Mouse (Mus musculus) stomach, embryonic 16.5 days (tissue): ENCODE measurements around the gene Olfr679. TPM values are rescaled to one million over a fixed set of nuclear protein-coding genes. Genes with fewer than 3 reads are reported as not detected.
"Not testable (repeated sequence)": the region's sequence is repeated elsewhere in the genome, so short reads cannot be mapped to it uniquely, and the experiment has no call there.

ENCODE experiments used
- ATAC-seq: fragments of 200-750 bp; cut with Nextera tagmentation; 2 replicates; pipeline ENCODE4 v1.8.0; 2017; ENCODE audit warnings: moderate number of reproducible peaks, moderate TSS enrichment; ENCODE audit not compliant: insufficient read depth, low FRiP score
- H3K27ac ChIP-seq: fragments of 300-500 bp; sonication (generic); 2 replicates; pipeline ENCODE4 v1.5.1; 2014; ENCODE audit warnings: low read length
- H3K27me3 ChIP-seq: fragments of 300-500 bp; sonication (generic); 2 replicates; pipeline ENCODE4 v1.6.1; 2014; ENCODE audit warnings: low read length, control low read depth, mixed read lengths; ENCODE audit not compliant: control insufficient read depth, insufficient read depth
- H3K36me3 ChIP-seq: fragments of 300-500 bp; sonication (generic); 2 replicates; pipeline ENCODE4 v1.6.1; 2014; ENCODE audit warnings: low read length; ENCODE audit not compliant: control insufficient read depth, insufficient read depth
- H3K4me1 ChIP-seq: fragments of 300-500 bp; sonication (generic); 2 replicates; pipeline ENCODE4 v1.6.1; 2014; ENCODE audit warnings: low read length, control low read depth, mixed read lengths; ENCODE audit not compliant: control insufficient read depth, insufficient read depth
- H3K4me2 ChIP-seq: fragments of 300-500 bp; sonication (generic); 2 replicates; pipeline ENCODE4 v1.6.1; 2014; ENCODE audit warnings: low read depth, low read length, mixed read lengths
- H3K4me3 ChIP-seq: fragments of 300-500 bp; sonication (generic); replicated peaks from 2 replicates; pipeline ENCODE4 v1.5.1; 2014; ENCODE audit warnings: mild to moderate bottlenecking, low read length
- H3K9ac ChIP-seq: fragments of 300-500 bp; sonication (generic); 2 replicates; pipeline ENCODE4 v1.6.1; 2014; ENCODE audit warnings: low read length
- H3K9me3 ChIP-seq: fragments of 300-500 bp; sonication (generic); replicated peaks from 2 replicates; pipeline ENCODE4 v1.6.1; 2016; ENCODE audit warnings: low read length, control low read depth; ENCODE audit not compliant: control insufficient read depth
- WGBS: fragments of 180-500 bp; shearing (Covaris S2); extraction: QIAGEN DNeasy Blood & Tissue Kit; methylation state at CpG from one replicate; pipeline ENCODE4 v1.1.7; 2014; 5-methylcytosine and 5-hydroxymethylcytosine counted together
- polyA plus RNA-seq: library from polyadenylated mRNA; unstranded; fragments of >200 nt; fragmentation: Nextera tagmentation; extraction: Ambion mirVana; gene quantifications from 2 replicates; pipeline ENCODE4 v1.2.1, GENCODE M21; 2015

Olfr679 gene
- not detected in 2 replicates for polyA plus RNA-seq

- ATAC-seq: no peak
- Histone ChIP-seq H3K9ac (no peak within 1 kb of the TSS), H3K27ac (no peak within 1 kb of the TSS), H3K27me3 (no peaks in the 10 kb centered on the region), H3K4me1 (no peaks in the 10 kb centered on the region), H3K4me3 (no peak within 1 kb of the TSS), H3K36me3 (no peaks in the 10 kb centered on the region), H3K4me2 (no peak within 1 kb of the TSS), H3K9me3 (no peaks in the 10 kb centered on the region)
- 42% methylated on average over 1 of the region's 1 CpGs for WGBS
Observed at GRCm38 (mm10) chr7:105080905-105081304, at the start of gene Olfr679. TSS of gene Olfr679 (plus strand) at chr7:105081205.

DNA sequence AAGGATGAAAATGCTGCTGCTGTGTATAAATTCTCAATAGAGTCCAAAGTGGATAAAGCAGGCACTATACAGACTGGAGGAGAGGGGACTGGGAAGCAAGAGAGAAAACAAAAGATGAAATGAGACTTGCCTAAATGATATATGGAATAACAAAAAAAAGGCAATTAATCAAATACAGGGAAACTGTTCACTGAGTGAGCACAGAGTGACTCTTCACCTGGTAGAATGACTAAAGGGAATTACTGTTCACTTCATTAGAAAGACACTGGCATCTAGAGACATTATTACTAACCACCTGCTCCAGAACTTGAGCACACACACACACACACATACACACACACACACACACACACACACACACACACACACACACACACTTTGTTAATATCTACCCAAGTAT, 48.6 kb upstream of the Olfr679 start, which contains the start of gene Olfr676:
TSS of gene Olfr676 (plus strand) at position 301 of the 400 bp plus-strand sequence.
- Histone ChIP-seq H3K4me1 (no peaks in the 10 kb centered on the region), H3K27me3 (no peaks in the 10 kb centered on the region), H3K4me3 (no peak within 1 kb of the TSS), H3K4me2 (no peak within 1 kb of the TSS), H3K9me3 (no peaks in the 10 kb centered on the region), H3K36me3 (no peaks in the 10 kb centered on the region), H3K9ac (no peak within 1 kb of the TSS), H3K27ac (no peak within 1 kb of the TSS)
- no peak for ATAC-seq

GRCm38 (mm10) chr7:105033836-105034235, 47.2 kb upstream of the Olfr679 start:
- H3K36me3 ChIP-seq, H3K9me3 ChIP-seq, H3K27ac ChIP-seq, H3K4me1 ChIP-seq, H3K4me2 ChIP-seq, H3K27me3 ChIP-seq, H3K4me3 ChIP-seq, H3K9ac ChIP-seq, ATAC-seq: not testable (repeated sequence)
- 43% methylated on average over 5 of the region's 5 CpGs for WGBS

DNA sequence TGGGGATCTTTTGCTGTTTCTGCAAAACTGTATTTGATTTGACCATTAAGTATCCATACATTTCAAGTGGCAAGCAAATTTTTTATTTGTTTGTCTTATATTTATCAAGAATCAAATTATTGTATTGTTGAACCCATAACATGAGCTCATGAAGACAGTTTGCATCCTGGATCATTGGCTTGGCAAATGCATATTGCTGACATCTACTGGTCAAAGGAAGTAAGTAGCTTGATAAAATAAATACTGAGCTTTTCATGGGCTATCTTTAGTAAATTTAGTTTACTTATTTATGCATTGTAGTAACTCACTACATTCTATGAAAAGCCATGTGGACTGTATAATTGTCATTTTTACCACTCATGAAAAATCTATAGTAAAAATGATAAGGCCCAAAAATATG, 22.1 kb upstream of the Olfr679 start:
- Histone ChIP-seq H3K27ac (no peak overlapping the region), H3K9ac (no peak overlapping the region), H3K9me3 (no peaks in the 10 kb centered on the region), H3K4me3 (no peak overlapping the region), H3K27me3 (no peaks in the 10 kb centered on the region), H3K36me3 (no peaks in the 10 kb centered on the region), H3K4me1 (no peaks in the 10 kb centered on the region), H3K4me2 (no peak overlapping the region)
- ATAC-seq: no peak

DNA sequence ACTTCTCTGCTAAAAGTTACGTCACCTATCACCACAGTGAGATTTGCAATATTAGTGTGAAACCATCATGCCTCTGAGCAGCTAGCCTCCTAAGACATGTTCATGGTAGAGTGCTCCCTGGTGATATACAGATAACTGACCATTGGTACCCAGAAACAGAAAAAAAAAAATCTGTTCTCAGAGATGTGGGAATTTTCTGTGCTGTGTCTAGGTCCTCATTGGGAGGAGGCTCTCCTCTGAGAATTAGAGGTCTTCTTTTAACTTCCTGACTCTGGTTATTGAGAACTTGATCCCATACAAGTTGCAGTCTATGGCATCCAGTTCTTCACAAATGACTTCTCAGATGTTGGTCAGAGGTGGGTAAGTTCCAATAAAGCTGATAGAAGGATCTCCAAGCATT, 16.8 kb upstream of the Olfr679 start, which contains the start of gene Olfr678:
TSS of gene Olfr678 (plus strand) at position 301 of the 400 bp plus-strand sequence.
- no peak within 1 kb of the TSS for H3K27ac ChIP-seq
- no peak within 1 kb of the TSS for H3K4me3 ChIP-seq
- no peaks in the 10 kb centered on the region for H3K36me3 ChIP-seq
- H3K4me1 ChIP-seq: no peaks in the 10 kb centered on the region
- H3K4me2 ChIP-seq: no peak within 1 kb of the TSS
- ATAC-seq: no peak
- H3K9ac ChIP-seq: no peak within 1 kb of the TSS
- H3K27me3 ChIP-seq: no peaks in the 10 kb centered on the region
- 91% methylated on average over 1 of the region's 1 CpGs for WGBS
- no peaks in the 10 kb centered on the region for H3K9me3 ChIP-seq

- H3K9me3 ChIP-seq, H3K4me3 ChIP-seq, H3K27me3 ChIP-seq, H3K36me3 ChIP-seq, ATAC-seq, H3K4me1 ChIP-seq, H3K4me2 ChIP-seq, H3K9ac ChIP-seq, H3K27ac ChIP-seq: not testable (repeated sequence)
Observed at GRCm38 (mm10) chr7:105092717-105093116, 11.7 kb downstream of the Olfr679 start, which contains the start of gene Olfr680-ps1. TSS of gene Olfr680-ps1 (minus strand) at chr7:105092817.

DNA sequence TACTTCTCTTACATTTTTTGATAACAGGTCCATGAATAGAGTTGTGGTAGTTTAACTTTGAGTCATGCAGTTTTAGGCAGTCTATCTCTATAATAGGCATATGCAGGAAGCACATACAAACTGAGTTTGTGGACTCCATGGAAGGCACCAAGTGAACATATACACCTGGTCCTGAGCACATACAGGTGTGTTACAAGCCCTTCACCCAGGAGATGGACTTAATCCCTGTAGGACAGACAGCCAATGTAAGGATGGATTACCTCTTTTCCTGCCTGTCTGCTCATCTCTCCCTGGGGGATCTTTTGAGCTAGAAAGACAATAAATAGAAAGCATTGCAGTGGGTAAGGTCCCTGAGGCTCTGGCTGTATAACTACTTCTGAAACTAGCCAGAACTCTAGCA, 35.5 kb downstream of the Olfr679 start, which contains the start of gene Olfr681:
TSS of gene Olfr681 (plus strand) at position 301 of the 400 bp plus-strand sequence.
- Histone ChIP-seq H3K27me3 (no peaks in the 10 kb centered on the region), H3K36me3 (no peaks in the 10 kb centered on the region), H3K27ac (no peak within 1 kb of the TSS), H3K9me3 (no peaks in the 10 kb centered on the region), H3K4me1 (no peaks in the 10 kb centered on the region), H3K4me2 (no peak within 1 kb of the TSS), H3K4me3 (no peak within 1 kb of the TSS), H3K9ac (no peak within 1 kb of the TSS)
- no peak for ATAC-seq

Other genes starting within 250 kb of the Olfr679 start
- not detected in 2 replicates for gene Usp17lb, start 238.6 kb upstream of the Olfr679 start, polyA plus RNA-seq
- gene Usp17la, start 224.2 kb upstream of the Olfr679 start, polyA plus RNA-seq: not detected in 2 replicates
- gene Olfr665, start 203.2 kb upstream of the Olfr679 start, polyA plus RNA-seq: not detected in 2 replicates
- gene Olfr666, start 185.3 kb upstream of the Olfr679 start, polyA plus RNA-seq: not detected in 2 replicates
- not detected in 2 replicates for gene Olfr667, start 159.7 kb upstream of the Olfr679 start, polyA plus RNA-seq
- gene Olfr668, start 153.1 kb upstream of the Olfr679 start, polyA plus RNA-seq: not detected in 2 replicates
- gene Olfr669, start 147.0 kb upstream of the Olfr679 start, polyA plus RNA-seq: not detected in 2 replicates
- gene Olfr670, start 118.6 kb upstream of the Olfr679 start, polyA plus RNA-seq: not detected in 2 replicates
- gene Olfr671, start 102.1 kb upstream of the Olfr679 start, polyA plus RNA-seq: not detected in 2 replicates
- not detected in 2 replicates for gene Olfr672, start 79.2 kb upstream of the Olfr679 start, polyA plus RNA-seq
- gene Olfr675, start 52.7 kb upstream of the Olfr679 start, polyA plus RNA-seq: not detected in 2 replicates
- not detected in 2 replicates for gene Olfr676, start 48.5 kb upstream of the Olfr679 start, polyA plus RNA-seq
- not detected in 2 replicates for gene Olfr677, start 29.8 kb upstream of the Olfr679 start, polyA plus RNA-seq
- gene Olfr678, start 16.7 kb upstream of the Olfr679 start, polyA plus RNA-seq: not detected in 2 replicates
- not detected in 2 replicates for gene Olfr680-ps1, start 11.6 kb downstream of the Olfr679 start, polyA plus RNA-seq
- gene Olfr681, start 35.6 kb downstream of the Olfr679 start, polyA plus RNA-seq: not detected in 2 replicates
- gene Olfr683, start 65.8 kb downstream of the Olfr679 start, polyA plus RNA-seq: not detected in 2 replicates
- gene Olfr684, start 82.4 kb downstream of the Olfr679 start, polyA plus RNA-seq: not detected in 2 replicates
- not detected in 2 replicates for gene Olfr685, start 104.8 kb downstream of the Olfr679 start, polyA plus RNA-seq
- gene Olfr686, start 126.3 kb downstream of the Olfr679 start, polyA plus RNA-seq: not detected in 2 replicates
- not detected in 2 replicates for gene Olfr688, start 206.9 kb downstream of the Olfr679 start, polyA plus RNA-seq
- not detected in 2 replicates for gene Olfr689, start 230.0 kb downstream of the Olfr679 start, polyA plus RNA-seq